Mouse (Mus musculus) right cerebral cortex, postnatal 14 days (tissue): ENCODE data around the gene Cutc.
A peak's percentile ranks its signal among the peaks of the same experiment; 100 is the strongest.

Experiments
- DNase-seq: peaks from one replicate; pipeline ENCODE4 v3.0.0; 2022

Gene Cutc

GRCm38 (mm10) chr19:43754237-43754636 lies 1.4 kb downstream of the Cutc start:
- no peak for DNase-seq

GRCm38 (mm10) chr19:43754872-43755271 lies 2.1 kb downstream of the Cutc start:
- DNase-seq, result no peak

DNA sequence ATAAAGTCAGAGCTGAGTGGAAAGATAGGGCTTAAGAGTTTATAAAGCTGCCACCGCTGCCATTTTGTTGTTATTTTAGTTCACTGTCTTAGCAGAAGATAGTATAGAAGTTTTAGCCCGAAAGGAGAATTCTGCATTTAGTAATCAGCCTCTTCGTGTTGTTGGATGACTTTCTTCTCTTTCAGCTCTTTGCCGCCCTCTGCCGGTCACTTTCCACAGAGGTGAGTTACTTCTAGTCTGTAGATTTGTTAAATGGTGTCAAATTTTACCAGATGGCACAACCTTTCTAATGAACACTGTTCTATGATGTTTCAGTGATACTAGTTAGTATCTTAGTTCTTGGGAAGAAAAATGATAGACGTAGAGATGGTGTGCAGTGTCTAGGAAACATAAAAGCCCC lies 7.7 kb downstream of the Cutc start:
- DNase-seq, result peak; percentile 74

GRCm38 (mm10) chr19:43761543-43762256 lies 8.9 kb downstream of the Cutc start:
- no peak for DNase-seq

GRCm38 (mm10) chr19:43762410-43762809 lies 9.6 kb downstream of the Cutc start:
- no peak for DNase-seq

DNA sequence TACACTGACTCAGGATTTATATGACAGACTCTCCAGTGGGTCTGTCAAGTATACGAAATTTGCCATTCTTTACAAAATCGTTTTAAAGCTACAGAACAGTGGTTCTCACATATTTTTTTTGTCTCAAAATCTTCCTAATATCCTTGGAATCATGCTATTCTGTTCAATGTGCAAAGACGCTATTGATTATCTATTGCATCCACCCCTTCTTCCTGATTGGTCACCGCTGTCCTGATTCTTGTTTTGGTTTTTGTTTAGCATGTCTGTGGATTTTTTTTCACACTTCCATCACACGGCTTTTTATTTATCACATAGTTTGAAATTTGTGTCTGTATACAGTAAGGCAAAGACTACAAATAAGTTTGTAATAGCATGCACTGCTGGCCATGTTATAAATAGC lies 13.7 kb downstream of the Cutc start:
- no peak for DNase-seq

GRCm38 (mm10) chr19:43767549-43768322 lies 14.9 kb downstream of the Cutc start:
- no peak for DNase-seq

DNA sequence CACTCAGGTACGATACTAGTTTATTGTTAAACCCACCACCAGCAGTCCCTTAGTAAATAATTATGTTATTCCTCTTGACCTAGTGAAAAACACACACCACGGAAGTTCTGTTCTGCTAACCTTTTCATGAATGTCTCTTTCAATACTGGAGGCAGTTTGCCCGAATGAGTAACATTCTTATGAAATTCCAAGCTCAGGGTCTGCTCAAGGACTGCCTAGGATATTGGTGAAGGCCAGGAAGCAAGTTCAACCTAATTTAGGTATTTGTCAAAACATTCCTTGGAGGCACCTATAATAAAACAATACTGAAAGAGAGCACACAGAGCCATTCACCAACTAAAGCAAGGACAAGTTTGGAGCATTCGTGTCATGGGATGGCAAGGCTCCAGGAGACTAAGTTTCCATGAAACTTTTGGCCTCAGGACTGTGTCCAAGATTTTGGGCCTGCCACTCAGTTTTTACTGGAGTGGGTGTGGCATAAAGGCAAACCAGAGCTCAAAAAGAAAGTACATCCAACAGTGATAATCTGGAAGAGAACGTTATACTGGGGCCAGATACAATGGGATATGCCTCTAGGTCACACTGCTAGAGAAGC lies 16.7 kb downstream of the Cutc start:
- DNase-seq, result no peak

DNA sequence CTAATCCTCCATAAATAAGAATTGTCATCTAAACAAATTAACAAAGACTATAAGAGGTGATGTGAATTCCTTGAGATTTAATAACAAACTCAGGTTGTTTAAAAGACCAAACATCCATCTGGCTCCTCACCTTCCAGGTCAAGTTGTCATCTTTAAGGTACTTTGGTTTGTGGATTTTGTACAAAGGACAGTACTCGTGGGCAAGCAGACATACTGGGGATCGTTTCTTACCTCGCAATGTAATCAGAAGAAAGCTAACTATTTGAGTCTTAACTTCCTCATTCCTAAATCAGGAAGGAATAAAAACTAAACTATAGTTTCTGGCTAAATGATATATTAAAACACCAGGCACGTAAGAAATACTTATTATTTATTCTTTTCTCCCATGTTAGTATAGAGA lies 17.8 kb downstream of the Cutc start:
- DNase-seq, result no peak

GRCm38 (mm10) chr19:43771499-43771969 lies 18.7 kb downstream of the Cutc start:
- no peak for DNase-seq

DNA sequence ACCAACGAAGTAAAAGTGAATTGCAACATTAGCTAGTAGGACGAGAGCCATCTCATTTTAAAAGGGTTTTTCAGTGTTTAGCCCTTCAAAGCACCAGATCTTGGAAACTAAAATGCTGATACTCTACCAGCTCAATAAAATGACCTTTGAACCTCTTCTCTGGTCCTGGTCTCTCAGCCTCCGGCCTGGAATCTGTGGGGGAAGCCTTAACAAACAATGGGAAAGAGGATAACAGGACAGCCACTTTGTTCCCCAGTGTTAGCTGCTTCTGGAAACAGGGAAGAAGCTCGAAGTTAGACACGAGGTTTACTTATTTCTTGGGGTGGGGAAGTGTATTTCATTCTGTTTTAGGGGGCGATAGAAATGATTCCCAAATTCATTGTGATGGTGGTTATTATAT lies 19.5 kb downstream of the Cutc start:
- DNase-seq, result no peak

- DNase-seq, result no peak
Measured at GRCm38 (mm10) chr19:43775433-43775832, 22.6 kb downstream of the Cutc start.

- no peak for DNase-seq
Measured at GRCm38 (mm10) chr19:43776561-43776960, 23.8 kb downstream of the Cutc start.

GRCm38 (mm10) chr19:43777308-43777707 lies 24.5 kb downstream of the Cutc start:
- DNase-seq, result no peak

- no peak for DNase-seq
Measured at GRCm38 (mm10) chr19:43780391-43780790, 27.6 kb downstream of the Cutc start.

DNA sequence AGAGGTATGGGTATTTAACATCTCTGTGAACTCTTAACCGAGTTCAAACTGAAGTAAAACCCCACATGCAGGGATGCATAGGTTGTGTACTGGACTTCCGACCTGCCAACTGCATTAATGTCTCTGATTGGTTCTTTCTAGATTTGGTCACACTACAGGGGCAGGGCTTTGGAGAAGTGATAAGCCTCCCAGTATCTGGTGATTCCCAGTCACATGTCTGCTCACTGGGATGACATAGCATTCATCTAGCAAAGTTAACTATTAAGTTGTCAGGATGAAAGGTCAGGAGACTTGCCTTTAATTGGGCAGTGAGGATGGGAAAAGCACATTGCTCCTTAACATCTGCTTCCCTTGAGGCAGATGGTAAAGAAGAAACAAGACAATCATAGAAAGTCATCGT lies 29.2 kb downstream of the Cutc start, which contains the start of gene Abcc2:
Gene Abcc2, plus strand, starts transcription at position 213 of the 400 bp plus-strand sequence.
- no peak for DNase-seq

- no peak for DNase-seq
Measured at GRCm38 (mm10) chr19:43784761-43785160, 32.0 kb downstream of the Cutc start.

DNA sequence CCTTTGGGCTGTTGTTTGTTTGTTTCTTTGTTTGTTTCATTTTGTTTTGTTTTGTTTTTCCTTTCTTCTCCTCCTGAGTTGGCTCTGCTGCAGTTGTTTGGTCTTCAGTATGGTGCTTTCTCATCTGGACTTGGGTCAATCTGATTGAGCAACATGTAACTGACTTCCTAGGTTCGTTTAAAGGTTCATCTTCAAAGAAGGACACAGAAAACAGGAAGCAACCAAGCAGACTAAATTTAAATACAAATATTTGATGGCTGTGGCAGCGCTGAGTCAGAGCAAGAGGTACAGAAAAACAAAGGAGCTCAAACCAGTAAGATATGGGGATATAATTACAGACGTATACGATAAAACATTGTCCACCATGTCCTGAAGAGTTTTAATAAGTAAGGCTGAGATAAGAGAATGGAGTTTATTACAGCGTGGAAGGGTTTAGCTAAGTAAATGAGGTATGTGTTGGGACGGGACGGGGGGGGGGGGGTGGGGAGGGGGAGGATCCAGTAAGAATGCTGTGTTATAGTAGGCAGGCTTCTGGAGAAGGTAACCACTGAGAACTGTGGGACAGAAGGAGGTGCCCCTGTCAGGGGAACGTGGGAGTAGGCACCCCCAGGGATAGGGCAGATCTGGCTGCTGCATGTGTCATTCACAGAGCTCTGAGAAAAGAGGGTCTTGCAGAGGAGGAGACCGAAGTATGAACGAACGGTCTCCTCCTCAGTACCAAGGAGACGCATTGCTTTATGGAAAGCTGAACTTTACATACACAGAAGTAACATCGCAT lies 33.6 kb downstream of the Cutc start:
- no peak for DNase-seq

DNA sequence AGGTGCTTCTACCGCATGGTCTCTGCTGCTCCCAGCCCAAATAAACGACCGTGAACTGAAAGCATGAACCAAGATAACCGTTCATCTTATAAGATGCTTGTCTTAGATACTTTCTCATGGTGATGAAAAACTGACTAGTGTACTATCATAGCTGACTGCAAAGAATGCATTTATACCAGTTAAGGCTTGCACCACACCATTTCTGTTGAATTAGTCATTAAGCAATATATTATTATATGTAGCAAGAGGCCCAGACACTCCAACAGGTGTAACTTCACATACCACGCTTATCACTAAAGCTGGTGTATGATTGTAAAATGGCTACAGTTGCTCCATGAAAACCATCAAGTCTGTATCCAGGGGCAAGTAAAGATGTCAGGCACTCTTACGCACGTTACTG lies 37.0 kb downstream of the Cutc start:
- no peak for DNase-seq

- DNase-seq, result no peak
Measured at GRCm38 (mm10) chr19:43792537-43792936, 39.7 kb downstream of the Cutc start.

- DNase-seq, result no peak
Measured at GRCm38 (mm10) chr19:43793951-43794350, 41.2 kb downstream of the Cutc start.

DNA sequence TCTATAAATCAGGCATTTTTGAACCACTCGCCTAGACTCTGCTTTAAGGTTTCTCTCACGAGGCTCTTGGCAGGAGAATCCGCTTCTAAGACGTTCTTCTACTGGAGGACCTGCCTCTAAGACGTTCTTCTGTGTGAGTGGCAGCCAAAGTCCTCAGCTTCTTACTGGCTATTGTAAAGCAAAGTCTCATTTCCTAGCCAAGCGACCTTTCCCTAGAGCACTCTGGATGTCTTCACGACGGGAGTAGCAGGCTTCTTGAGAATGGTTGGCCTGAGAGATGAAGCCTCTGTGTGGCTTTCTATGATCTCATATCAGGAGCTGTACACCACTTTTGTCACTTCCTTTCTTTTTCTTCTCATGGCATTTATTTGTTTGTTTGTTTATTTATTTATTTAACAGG lies 42.7 kb downstream of the Cutc start:
- no peak for DNase-seq

- no peak for DNase-seq
Measured at GRCm38 (mm10) chr19:43797216-43797615, 44.4 kb downstream of the Cutc start.
